Mouse (Mus musculus) liver, postnatal 0 days (tissue): ENCODE measurements around the gene Pwp2.

ENCODE experiments used
- CTCF ChIP-seq: sonication (generic); IDR thresholded peaks from 2 replicates; pipeline ENCODE4 v1.5.1; 2016; ENCODE audit warnings: antibody characterized with exemption, low read depth
- EP300 ChIP-seq: IDR thresholded peaks from 2 replicates; pipeline ENCODE4 v1.6.1; 2016; ENCODE audit warnings: antibody characterized with exemption, low read depth, mild to moderate bottlenecking

- TF ChIP-seq CTCF (no peak), EP300 (no peak)
Observed at GRCm38 (mm10) chr10:78134975-78135798, 49.8 kb downstream of the Pwp2 start.
